Mouse (Mus musculus) limb, embryonic 13.5 days (tissue): ENCODE measurements at regions not wholly inside any gene's neighbourhood (a gene's known extent, or its start where the extent isn't known, plus 50 kb on each side); places are given as distances from the start of the nearest gene placed in this dataset.
A peak's percentile ranks its signal among the peaks of the same experiment; 100 is the strongest.

Experiments
- ATAC-seq: fragments of 200-750 bp; cut with Nextera tagmentation; 2 replicates; pipeline ENCODE4 v1.8.0; 2017; ENCODE audit warnings: low read depth, moderate number of reproducible peaks, moderate TSS enrichment; ENCODE audit not compliant: low FRiP score
- H3K27ac ChIP-seq: fragments of 300-500 bp; sonication (generic); 2 replicates; pipeline ENCODE4 v1.5.1; 2015; ENCODE audit warnings: inconsistent platforms, mild to moderate bottlenecking, moderate library complexity
- H3K27me3 ChIP-seq: fragments of 300-500 bp; sonication (generic); 2 replicates; pipeline ENCODE4 v1.6.1; 2015; ENCODE audit warnings: mild to moderate bottlenecking, inconsistent platforms
- H3K36me3 ChIP-seq: fragments of 300-500 bp; sonication (generic); 2 replicates; pipeline ENCODE4 v1.6.1; 2015; ENCODE audit warnings: inconsistent platforms, mild to moderate bottlenecking, moderate library complexity
- H3K4me1 ChIP-seq: fragments of 300-500 bp; sonication (generic); 2 replicates; pipeline ENCODE4 v1.6.1; 2015; ENCODE audit warnings: inconsistent platforms
- H3K4me2 ChIP-seq: fragments of 300-500 bp; sonication (generic); replicated peaks from 2 replicates; pipeline ENCODE4 v1.6.1; 2015; ENCODE audit warnings: inconsistent platforms, mild to moderate bottlenecking, moderate library complexity
- H3K4me3 ChIP-seq: fragments of 300-500 bp; sonication (generic); 2 replicates; pipeline ENCODE4 v1.5.1; 2015; ENCODE audit warnings: moderate library complexity, mild to moderate bottlenecking, inconsistent platforms
- H3K9ac ChIP-seq: fragments of 300-500 bp; sonication (generic); 2 replicates; pipeline ENCODE4 v1.6.1; 2015; ENCODE audit warnings: mild to moderate bottlenecking, inconsistent platforms
- H3K9me3 ChIP-seq: fragments of 300-500 bp; sonication (generic); 2 replicates; pipeline ENCODE4 v1.6.1; 2016; ENCODE audit warnings: inconsistent platforms
- WGBS: fragments of 180-500 bp; shearing (Covaris S2); methylation state at CpG from one replicate; pipeline ENCODE4 v1.1.7; 2015; 5-methylcytosine and 5-hydroxymethylcytosine counted together

DNA sequence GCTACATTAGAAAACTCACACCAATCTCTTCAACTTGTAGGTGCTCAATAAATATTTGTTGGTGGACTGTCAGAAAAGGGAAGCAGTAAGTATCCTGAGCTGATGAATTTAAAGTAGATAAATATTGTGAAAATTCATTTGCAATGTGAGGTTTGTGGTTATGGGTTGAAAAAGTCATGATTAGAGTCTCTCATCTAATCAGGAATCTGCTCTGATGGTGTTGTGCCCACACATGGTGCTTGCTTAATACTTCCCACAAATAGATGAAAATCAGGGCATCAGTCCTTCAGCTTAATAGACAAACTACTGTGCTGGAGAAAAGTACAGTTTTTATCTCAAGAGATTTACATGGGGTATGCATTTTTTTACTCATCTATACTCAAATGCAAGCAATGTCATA is 59.9 kb downstream of the S1pr1 start:
- Histone ChIP-seq H3K9ac (no peak overlapping the region), H3K4me1 (no peaks in the 10 kb centered on the region), H3K4me3 (no peak overlapping the region), H3K27ac (no peak overlapping the region), H3K36me3 (no peaks in the 10 kb centered on the region), H3K27me3 (no peaks in the 10 kb centered on the region), H3K4me2 (no peak overlapping the region), H3K9me3 (no peaks in the 10 kb centered on the region)
- ATAC-seq: no peak

DNA sequence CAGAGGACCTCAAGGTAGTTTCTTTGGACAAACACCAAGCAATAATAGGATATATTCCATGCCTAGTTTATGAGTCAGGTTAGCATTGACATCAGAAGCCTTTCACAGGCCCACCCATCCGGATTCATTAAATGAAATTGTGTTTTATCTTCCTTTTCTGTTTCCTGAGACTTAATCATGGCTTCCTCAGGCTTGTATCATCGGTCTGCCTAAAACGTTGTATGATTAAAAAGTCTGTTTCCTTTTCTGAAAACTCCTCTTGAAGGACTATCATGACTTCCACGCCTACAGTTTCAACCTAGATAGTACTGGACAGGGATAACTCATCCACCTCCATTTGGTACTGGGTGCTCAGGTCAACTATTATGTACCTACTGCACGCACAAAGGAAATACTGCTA is 62.6 kb downstream of the S1pr1 start:
- H3K9me3 ChIP-seq: no peaks in the 10 kb centered on the region
- H3K4me3 ChIP-seq: no peak overlapping the region
- H3K27me3 ChIP-seq: no peaks in the 10 kb centered on the region
- no peak overlapping the region for H3K27ac ChIP-seq
- 85% methylated on average over 5 of the region's 5 CpGs for WGBS
- H3K9ac ChIP-seq: no peak overlapping the region
- H3K4me2 ChIP-seq: no peak overlapping the region
- H3K4me1 ChIP-seq: no peaks in the 10 kb centered on the region
- no peaks in the 10 kb centered on the region for H3K36me3 ChIP-seq
- no peak for ATAC-seq

DNA sequence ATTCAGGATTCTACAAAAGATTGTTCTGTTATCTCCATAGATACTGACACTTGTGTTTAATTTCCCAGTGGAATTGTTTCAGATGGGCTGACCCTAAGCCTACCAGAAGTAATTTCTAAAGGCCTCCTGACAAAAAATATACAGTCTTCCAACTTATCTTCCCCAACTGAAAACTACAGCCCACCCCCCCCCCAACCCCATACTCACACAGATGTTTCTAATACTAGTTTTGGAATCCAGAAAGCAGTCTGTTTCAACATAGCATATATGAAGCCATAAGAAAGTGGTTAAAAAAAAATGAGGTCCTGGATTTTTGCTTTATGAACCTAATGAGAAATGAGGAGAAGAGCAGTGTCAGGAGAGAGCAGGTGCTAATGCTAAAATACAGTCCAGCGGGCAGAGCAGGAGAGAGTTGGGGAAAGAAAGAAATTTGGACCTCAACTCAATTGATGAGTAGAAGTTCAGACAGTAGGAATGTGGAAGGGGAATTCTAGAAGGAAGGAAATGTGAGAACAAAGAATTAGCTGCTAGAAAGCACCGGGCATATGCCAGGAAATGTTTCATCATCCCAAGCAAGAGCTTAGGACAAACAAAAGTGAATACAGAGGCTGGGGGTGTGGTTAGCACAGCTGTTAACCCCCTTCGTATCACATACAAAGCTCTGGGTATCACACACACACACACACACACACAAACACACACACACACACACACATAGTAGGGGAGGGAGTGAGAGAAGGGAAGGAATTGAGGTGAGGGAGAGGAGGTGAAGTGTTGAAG is 65.3 kb downstream of the S1pr1 start:
- ATAC-seq: peak; percentile 44; the same call in 1 of the 2 replicates
- 41% methylated on average over 3 of the region's 3 CpGs for WGBS
- no peaks in the 10 kb centered on the region; the same call in 1 of the 2 replicates for H3K4me1 ChIP-seq

DNA sequence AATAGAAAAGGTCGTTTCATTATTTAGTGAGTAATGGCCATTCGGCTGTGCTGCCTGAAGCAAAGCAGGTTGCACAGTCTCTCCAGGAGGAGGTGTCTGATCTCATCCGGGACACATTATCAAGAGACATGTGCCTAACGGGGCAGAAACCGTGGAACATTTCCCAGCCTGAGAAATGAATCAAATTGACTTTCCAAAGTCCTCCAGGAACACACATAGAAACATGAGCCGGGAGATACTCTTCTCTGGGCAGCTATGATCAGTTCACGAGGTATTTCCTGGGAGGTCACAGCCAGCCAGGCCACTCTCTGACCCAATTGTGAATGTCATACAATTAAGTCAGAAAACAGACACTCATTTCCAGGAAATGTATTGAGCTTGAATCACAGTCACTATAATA is 67.9 kb downstream of the S1pr1 start:
- H3K4me3 ChIP-seq: no peak overlapping the region
- peaks cover 2% of the 10 kb centered on the region; the same call in 1 of the 2 replicates for H3K4me1 ChIP-seq
- 58% methylated on average over 7 of the region's 7 CpGs for whole genome bisulfite sequencing
- H3K27me3 ChIP-seq: no peaks in the 10 kb centered on the region
- no peak overlapping the region for H3K27ac ChIP-seq
- ATAC-seq: no peak
- no peak overlapping the region for H3K9ac ChIP-seq
- H3K4me2 ChIP-seq: no peak overlapping the region
- H3K36me3 ChIP-seq: no peaks in the 10 kb centered on the region
- no peaks in the 10 kb centered on the region for H3K9me3 ChIP-seq

More for the DNA sequence above, 65.3 kb downstream of the S1pr1 start:
- no peaks in the 10 kb centered on the region for H3K27me3 ChIP-seq
- no peak overlapping the region for H3K4me3 ChIP-seq
- H3K4me2 ChIP-seq: no peak overlapping the region
- H3K9me3 ChIP-seq: no peaks in the 10 kb centered on the region
- H3K27ac ChIP-seq: no peak overlapping the region
- no peaks in the 10 kb centered on the region for H3K36me3 ChIP-seq
- H3K9ac ChIP-seq: no peak overlapping the region

DNA sequence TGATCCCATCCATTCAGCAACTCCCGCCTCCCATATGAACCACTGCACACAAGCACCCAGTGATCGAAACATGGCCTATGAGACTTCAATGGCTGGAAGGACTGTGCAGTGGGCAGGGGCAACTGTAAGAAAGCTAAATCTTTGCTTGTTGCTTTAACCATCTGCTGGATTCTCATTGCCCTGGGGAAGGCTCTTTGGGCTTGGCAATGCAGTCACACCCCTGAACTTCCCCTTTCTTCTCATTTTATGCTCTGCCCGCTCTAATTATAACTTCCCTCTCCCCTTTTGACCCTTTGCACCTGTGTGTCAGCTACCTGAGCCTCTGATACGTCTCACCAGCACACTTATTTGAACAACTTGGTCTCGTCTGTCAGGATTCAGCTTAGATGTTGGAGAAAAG is 70.6 kb downstream of the S1pr1 start:
- Histone ChIP-seq H3K4me2 (no peak overlapping the region), H3K36me3 (no peaks in the 10 kb centered on the region), H3K4me3 (no peak overlapping the region), H3K27me3 (no peaks in the 10 kb centered on the region), H3K4me1 (peaks cover 3% of the 10 kb centered on the region; the same call in 1 of the 2 replicates), H3K9ac (no peak overlapping the region), H3K9me3 (no peaks in the 10 kb centered on the region), H3K27ac (no peak overlapping the region)
- 77% methylated on average over 5 of the region's 5 CpGs for WGBS
- no peak for ATAC-seq

DNA sequence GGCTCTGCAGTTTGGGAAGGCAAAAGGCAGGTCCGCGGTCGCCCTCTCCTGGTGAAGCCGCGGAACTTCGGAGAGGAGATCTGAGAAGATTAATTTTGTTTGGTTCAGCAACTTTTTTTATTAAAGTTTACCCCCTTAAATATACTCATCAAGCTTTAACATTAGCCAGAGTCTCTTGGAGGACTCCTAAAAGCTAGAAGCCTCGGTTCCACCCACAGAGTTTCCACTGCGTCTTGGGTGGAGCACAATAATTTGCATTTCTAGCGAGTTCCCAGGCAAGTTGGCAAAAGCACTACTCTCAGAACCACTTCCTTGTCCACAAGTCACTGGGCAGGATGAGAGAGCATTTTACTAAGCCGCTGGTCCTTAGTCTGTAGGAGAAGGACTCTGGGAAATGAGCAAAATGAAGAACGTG is 72.0 kb downstream of the S1pr1 start:
- Histone ChIP-seq H3K9ac (no peak overlapping the region), H3K36me3 (no peaks in the 10 kb centered on the region), H3K9me3 (no peaks in the 10 kb centered on the region), H3K4me3 (peak overlapping the region; percentile 49), H3K4me1 (peaks cover 3% of the 10 kb centered on the region; the same call in 1 of the 2 replicates), H3K27ac (no peak overlapping the region), H3K4me2 (peak overlapping the region; percentile 67), H3K27me3 (no peaks in the 10 kb centered on the region)
- 7% methylated on average over 11 of the region's 11 CpGs for WGBS
- ATAC-seq: peak; percentile 1; the same call in 1 of the 2 replicates

DNA sequence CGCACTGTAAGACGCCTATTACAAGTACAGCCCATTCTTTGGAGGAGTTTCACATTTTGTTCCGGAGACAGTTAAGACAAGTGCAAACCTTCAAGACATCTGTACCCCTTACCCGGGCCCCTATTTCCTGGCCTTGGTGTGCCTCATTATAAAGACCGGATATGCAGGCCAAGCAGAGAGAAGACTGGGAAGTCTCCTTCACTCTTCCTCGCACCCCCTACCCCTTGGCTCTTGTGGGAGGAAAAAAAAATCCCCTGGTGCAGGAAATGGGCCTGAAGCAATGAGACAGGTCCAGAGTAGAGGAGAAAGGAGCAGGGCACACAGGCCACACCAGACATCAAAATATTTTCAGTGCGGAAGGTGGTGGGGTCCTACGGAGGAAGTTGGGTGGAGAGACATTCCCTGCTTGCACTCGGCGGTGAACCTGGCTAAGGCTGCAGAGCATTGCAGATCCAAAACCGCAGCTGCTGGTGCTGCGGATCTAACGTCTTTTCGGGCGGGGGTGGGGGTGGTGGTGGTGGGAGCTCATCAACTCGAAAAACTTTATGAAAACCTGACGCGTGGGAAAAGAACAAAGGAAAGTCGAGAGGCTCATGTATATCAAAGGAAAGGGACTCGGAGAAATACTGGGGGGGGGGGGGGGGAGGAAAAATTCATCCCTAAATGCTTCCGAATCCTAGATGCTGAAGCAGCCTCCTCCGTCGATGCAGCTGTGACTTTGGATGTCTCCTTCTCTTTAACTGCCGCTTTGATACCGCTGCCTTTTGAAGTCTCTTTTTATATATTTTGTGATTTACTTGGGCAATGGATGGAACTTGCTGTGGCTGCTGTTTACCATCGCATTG is 72.6 kb downstream of the S1pr1 start:
- Histone ChIP-seq H3K27ac (peak overlapping the region; percentile 69), H3K4me3 (peak overlapping the region; percentile 49), H3K9ac (peak overlapping the region; percentile 59), H3K36me3 (no peaks in the 10 kb centered on the region), H3K9me3 (no peaks in the 10 kb centered on the region), H3K4me1 (peaks cover 3% of the 10 kb centered on the region; the same call in 1 of the 2 replicates), H3K27me3 (no peaks in the 10 kb centered on the region), H3K4me2 (peak overlapping the region; percentile 67)
- 4% methylated on average over 26 of the region's 26 CpGs for WGBS
- ATAC-seq: peak; percentile 76

DNA sequence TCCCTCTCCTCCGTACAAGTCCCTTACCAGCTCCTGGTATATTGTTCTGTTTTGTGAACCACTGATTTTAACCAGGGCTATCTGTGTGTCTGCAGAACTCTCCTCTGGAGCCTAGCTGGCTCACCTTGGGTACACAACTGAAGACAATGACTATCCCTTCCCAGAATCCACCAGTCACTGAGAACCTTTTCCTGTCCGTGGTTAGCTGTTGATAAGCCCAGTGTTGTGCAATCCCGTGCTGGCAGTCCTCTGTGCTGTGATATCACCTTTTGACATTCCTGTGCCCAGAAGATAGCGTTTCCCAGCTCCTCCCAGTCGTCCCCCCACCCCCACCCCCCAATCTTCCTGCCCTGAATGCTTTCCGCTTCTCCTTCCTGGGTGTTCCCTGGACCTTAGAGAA is 73.5 kb downstream of the S1pr1 start:
- no peaks in the 10 kb centered on the region for H3K27me3 ChIP-seq
- peaks cover 6% of the 10 kb centered on the region for H3K4me1 ChIP-seq
- 58% methylated on average over 6 of the region's 6 CpGs for WGBS
- no peak overlapping the region for H3K9ac ChIP-seq
- H3K4me2 ChIP-seq: no peak overlapping the region
- no peak overlapping the region for H3K4me3 ChIP-seq
- no peak for ATAC-seq
- H3K27ac ChIP-seq: no peak overlapping the region
- no peaks in the 10 kb centered on the region for H3K9me3 ChIP-seq
- no peaks in the 10 kb centered on the region for H3K36me3 ChIP-seq

DNA sequence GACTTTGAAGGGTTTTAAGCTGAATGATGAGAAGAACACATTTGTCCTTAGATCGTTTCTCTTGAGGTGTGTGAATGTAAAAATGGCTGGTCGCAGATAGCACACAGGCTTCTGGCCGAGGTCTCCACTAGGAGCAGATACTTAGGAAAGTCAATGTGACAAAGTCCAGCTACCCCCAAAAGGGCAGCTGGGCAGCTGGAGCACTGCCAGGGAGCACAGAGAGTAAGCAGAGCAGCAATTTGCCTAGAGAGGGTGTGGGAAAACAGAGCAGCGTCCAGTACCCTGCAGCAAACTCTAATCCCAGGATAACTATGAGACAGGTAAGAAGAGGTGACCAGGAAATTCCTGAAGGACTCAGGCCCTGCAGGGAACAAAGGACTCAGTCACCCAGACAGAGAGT is 79.4 kb downstream of the S1pr1 start:
- 85% methylated on average over 4 of the region's 4 CpGs for WGBS
- H3K4me1 ChIP-seq: peaks cover 4% of the 10 kb centered on the region
- H3K4me3 ChIP-seq: no peak overlapping the region
- no peak overlapping the region for H3K4me2 ChIP-seq
- no peak overlapping the region for H3K9ac ChIP-seq
- no peaks in the 10 kb centered on the region for H3K9me3 ChIP-seq
- no peak for ATAC-seq
- no peaks in the 10 kb centered on the region for H3K36me3 ChIP-seq
- no peaks in the 10 kb centered on the region for H3K27me3 ChIP-seq
- H3K27ac ChIP-seq: no peak overlapping the region

DNA sequence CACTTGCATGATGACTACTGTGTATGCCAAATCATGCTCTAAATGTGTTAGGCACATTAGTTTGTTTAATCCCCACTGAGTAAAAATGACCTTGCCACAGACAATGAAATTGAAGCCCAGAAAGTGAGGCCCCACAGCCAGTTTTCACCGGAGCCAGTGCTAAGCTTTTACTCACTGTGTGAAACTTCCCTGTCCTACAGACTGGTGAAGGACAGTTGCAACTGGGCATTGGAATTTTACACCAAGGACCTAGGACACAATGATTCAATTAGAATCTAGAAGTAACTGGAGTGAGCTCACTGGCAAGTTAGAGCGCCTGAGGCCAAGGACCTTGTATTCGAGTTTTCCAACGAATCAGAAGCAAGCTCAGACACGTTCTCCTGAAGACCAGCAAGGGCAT is 79.8 kb downstream of the S1pr1 start:
- Histone ChIP-seq H3K9ac (no peak overlapping the region), H3K9me3 (no peaks in the 10 kb centered on the region), H3K36me3 (no peaks in the 10 kb centered on the region), H3K4me2 (no peak overlapping the region), H3K4me1 (peaks cover 4% of the 10 kb centered on the region), H3K4me3 (no peak overlapping the region), H3K27ac (no peak overlapping the region), H3K27me3 (no peaks in the 10 kb centered on the region)
- no peak for ATAC-seq
- WGBS: 82% methylated on average over 5 of the region's 5 CpGs

DNA sequence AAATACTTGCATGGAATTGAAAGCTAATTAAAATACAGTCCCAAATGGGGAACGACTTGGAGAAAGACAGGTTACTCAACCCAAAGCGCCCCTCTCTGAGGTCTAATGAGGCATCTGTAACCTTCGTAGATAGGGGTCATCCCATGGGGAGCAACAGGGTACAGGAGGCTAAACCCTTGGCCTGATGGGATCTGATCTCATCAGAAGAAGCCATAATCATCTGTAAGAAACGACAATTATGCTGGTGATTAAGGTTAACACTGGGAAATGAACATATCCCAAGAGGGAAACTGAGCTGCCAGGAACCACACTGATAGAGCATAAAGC is 82.5 kb downstream of the S1pr1 start:
- H3K4me3 ChIP-seq: no peak overlapping the region
- H3K27me3 ChIP-seq: no peaks in the 10 kb centered on the region
- H3K9ac ChIP-seq: no peak overlapping the region
- H3K4me2 ChIP-seq: no peak overlapping the region
- H3K36me3 ChIP-seq: no peaks in the 10 kb centered on the region
- H3K27ac ChIP-seq: no peak overlapping the region
- ATAC-seq: no peak
- peaks cover 4% of the 10 kb centered on the region for H3K4me1 ChIP-seq
- WGBS: 68% methylated on average over 4 of the region's 4 CpGs
- H3K9me3 ChIP-seq: no peaks in the 10 kb centered on the region

DNA sequence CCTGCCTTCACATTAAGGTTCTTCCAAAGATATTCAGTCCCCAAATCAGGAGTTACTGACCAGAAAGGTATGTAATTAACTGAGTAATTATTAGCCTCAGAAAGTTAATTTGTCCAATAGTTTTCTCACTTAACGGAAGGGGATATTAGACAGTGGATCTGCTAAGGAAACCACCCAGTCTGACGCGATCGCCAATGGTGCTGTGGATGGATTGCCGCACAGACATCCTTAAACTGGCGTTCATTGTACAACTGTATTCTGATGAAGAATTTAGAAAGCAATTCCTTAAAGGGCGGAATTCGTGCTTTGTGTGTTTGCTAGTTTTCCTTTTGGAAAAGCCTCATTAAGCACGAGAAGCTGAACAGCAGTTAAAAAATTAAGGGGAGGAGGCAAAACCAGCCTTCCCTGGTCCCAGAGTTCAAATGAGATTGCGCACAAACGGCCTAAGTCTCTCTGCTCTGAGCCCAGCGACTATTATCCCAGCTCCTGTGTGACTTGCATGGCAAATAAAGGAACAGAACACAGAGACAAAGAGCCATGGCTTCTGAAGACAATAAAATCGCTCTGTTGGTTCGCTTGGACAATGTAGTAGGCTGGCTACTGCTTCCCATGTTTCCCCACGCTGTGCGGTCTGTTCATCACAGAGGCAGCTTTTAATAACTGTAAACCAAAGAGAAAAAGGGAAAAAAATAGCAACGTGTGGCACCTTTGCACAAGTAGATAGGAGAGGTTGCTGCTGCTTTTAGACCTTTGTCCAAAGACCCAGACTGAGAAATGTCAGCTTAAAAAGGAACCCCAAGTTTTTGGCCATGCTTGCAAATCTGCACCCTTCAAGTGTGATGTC is 83.1 kb downstream of the S1pr1 start:
- Histone ChIP-seq H3K4me1 (peaks cover 3% of the 10 kb centered on the region), H3K9ac (no peak overlapping the region), H3K9me3 (no peaks in the 10 kb centered on the region), H3K36me3 (no peaks in the 10 kb centered on the region), H3K4me2 (no peak overlapping the region), H3K4me3 (no peak overlapping the region), H3K27ac (no peak overlapping the region), H3K27me3 (no peaks in the 10 kb centered on the region)
- 84% methylated on average over 17 of the region's 17 CpGs for WGBS
- no peak for ATAC-seq
